Mouse (Mus musculus) spleen, adult 12 weeks (tissue): ENCODE data around the gene Gm572.

ENCODE experiments used
- DNase-seq: peaks from one replicate; pipeline ENCODE4 v3.0.0; 2022; ENCODE audit warnings: low spot score

Gm572 gene

GRCm38 (mm10) chr4:148643291-148644156 is at the start of gene Gm572:
Gene Gm572, plus strand, starts transcription at chr4:148643317.
- no peak for DNase-seq

GRCm38 (mm10) chr4:148593996-148594395 is 49.1 kb upstream of the Gm572 start:
- DNase-seq, result no peak

GRCm38 (mm10) chr4:148595916-148596315 is 47.2 kb upstream of the Gm572 start:
- no peak for DNase-seq

- DNase-seq, result no peak
These were observed 46.4 kb upstream of the Gm572 start for GRCm38 (mm10) chr4:148596731-148597130.

- DNase-seq, result no peak
These were observed 44.3 kb upstream of the Gm572 start for GRCm38 (mm10) chr4:148598826-148599225.

- DNase-seq, result no peak
These were observed 42.8 kb upstream of the Gm572 start for GRCm38 (mm10) chr4:148600316-148600715.

- no peak for DNase-seq
These were observed 41.2 kb upstream of the Gm572 start for GRCm38 (mm10) chr4:148601871-148602270.

GRCm38 (mm10) chr4:148602357-148603120 is 40.6 kb upstream of the Gm572 start, which contains the start of gene Masp2:
Gene Masp2, plus strand, starts transcription at chr4:148602554.
- DNase-seq, result no peak

- DNase-seq, result no peak
These were observed 39.6 kb upstream of the Gm572 start for GRCm38 (mm10) chr4:148603376-148604139.

GRCm38 (mm10) chr4:148604141-148604540 is 39.0 kb upstream of the Gm572 start:
- no peak for DNase-seq

GRCm38 (mm10) chr4:148604541-148605165 is 38.5 kb upstream of the Gm572 start:
- peak; percentile 38 for DNase-seq

GRCm38 (mm10) chr4:148607758-148608157 is 35.4 kb upstream of the Gm572 start:
- peak; percentile 49 for DNase-seq

- no peak for DNase-seq
These were observed 33.3 kb upstream of the Gm572 start for GRCm38 (mm10) chr4:148609805-148610204.

- no peak for DNase-seq
These were observed 32.3 kb upstream of the Gm572 start for GRCm38 (mm10) chr4:148610631-148611364.

- DNase-seq, result no peak
These were observed 30.6 kb upstream of the Gm572 start for GRCm38 (mm10) chr4:148612557-148612956.

- no peak for DNase-seq
These were observed 29.4 kb upstream of the Gm572 start for GRCm38 (mm10) chr4:148613738-148614137.

- no peak for DNase-seq
These were observed 23.3 kb upstream of the Gm572 start for GRCm38 (mm10) chr4:148619805-148620204.

GRCm38 (mm10) chr4:148620718-148621117 is 22.4 kb upstream of the Gm572 start:
- no peak for DNase-seq

GRCm38 (mm10) chr4:148622485-148622884 is 20.6 kb upstream of the Gm572 start:
- no peak for DNase-seq

- no peak for DNase-seq
These were observed 19.5 kb upstream of the Gm572 start for GRCm38 (mm10) chr4:148623609-148624008.

- no peak for DNase-seq
These were observed 18.1 kb upstream of the Gm572 start for GRCm38 (mm10) chr4:148625010-148625409.
